Mouse (Mus musculus) megakaryocyte, embryonic 14.5 days (primary cell): ENCODE data around the gene Tcf12.

Experiments used
- FLI1 ChIP-seq: IDR thresholded peaks from 2 replicates; pipeline ENCODE4 v1.6.1; 2012; ENCODE audit warnings: low read length, inconsistent platforms, mixed read lengths
- GATA1 ChIP-seq: IDR thresholded peaks from 3 replicates; pipeline ENCODE4 v1.6.1; 2012; ENCODE audit warnings: mixed read lengths, low read length, inconsistent platforms, borderline replicate concordance

GRCm38 (mm10) chr9:71951926-71952325 lies 159.7 kb downstream of the Tcf12 start:
- TF ChIP-seq FLI1 (no peak), GATA1 (no peak)
